Mouse (Mus musculus): ENCODE measurements at regions not wholly inside any gene's neighbourhood (a gene's known extent, or its start where the extent isn't known, plus 50 kb on each side); places are given as distances from the start of the nearest gene placed in this dataset.

DNA sequence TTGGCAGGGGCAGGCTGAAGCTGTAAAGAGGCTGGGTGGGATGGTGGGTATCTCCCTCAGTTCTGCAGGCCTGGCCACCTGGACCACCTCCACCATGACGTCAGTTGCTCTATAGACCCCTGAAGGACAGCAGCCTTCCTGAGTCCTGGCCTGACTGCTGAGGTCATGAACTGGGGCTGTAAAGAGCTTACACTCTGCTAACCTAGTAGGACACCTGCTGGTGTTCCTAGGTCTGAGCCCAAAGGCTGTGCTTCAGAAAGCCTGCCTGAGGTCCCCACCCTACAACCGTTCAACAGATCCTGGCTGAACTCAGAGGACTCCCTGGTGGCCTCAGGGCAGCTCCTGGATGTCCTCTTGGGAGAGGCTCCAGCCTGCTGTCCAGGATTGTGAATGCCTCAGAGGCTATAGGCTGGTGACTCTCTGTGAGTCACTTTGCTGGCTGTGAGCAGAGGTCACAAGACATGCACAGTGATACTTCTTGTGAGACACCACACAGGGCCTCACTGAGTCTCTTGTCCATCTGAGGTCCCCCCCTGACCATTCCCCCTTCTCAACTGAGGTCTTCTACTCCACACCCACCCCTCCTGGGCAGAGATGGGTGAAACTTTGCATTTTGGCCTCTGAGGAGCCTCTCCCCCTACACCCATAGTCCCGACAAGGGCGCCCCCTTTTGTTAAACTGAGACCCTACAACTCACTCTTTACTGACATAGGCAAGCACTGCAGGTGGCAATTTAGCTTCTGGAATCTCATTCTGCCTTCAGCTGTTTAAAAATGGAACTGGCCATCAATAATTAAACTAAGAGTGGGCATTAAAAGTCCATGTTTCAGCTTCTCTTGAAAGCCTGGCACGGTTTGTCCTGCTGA lies 131.6 kb downstream of the Tpra1 start:
- TF ChIP-seq CTCF (IDR thresholded peaks at IDR 0.05; ENCODE audit: borderline replicate concordance, extremely low read depth, insufficient read depth, insufficient read length) (0 out of 2 replicates have a peak, but pooled peaks have one; percentile 4), POLR2A (IDR thresholded peaks at IDR 0.05; ENCODE audit: borderline replicate concordance, extremely low read depth, insufficient read depth, insufficient read length, poor library complexity, severe bottlenecking) (no peak)

All from brain, embryonic 14.5 days (tissue).